Mouse (Mus musculus) cerebellum, adult 11 months (tissue): ENCODE results near the gene Msl3.
"Not testable (repeated sequence)": the region's sequence is repeated elsewhere in the genome, so short reads cannot be mapped to it uniquely, and the experiment has no call there.

Experiments
- DNase-seq: peaks from one replicate; pipeline ENCODE4 v3.0.0; 2022

Gene Msl3

DNA sequence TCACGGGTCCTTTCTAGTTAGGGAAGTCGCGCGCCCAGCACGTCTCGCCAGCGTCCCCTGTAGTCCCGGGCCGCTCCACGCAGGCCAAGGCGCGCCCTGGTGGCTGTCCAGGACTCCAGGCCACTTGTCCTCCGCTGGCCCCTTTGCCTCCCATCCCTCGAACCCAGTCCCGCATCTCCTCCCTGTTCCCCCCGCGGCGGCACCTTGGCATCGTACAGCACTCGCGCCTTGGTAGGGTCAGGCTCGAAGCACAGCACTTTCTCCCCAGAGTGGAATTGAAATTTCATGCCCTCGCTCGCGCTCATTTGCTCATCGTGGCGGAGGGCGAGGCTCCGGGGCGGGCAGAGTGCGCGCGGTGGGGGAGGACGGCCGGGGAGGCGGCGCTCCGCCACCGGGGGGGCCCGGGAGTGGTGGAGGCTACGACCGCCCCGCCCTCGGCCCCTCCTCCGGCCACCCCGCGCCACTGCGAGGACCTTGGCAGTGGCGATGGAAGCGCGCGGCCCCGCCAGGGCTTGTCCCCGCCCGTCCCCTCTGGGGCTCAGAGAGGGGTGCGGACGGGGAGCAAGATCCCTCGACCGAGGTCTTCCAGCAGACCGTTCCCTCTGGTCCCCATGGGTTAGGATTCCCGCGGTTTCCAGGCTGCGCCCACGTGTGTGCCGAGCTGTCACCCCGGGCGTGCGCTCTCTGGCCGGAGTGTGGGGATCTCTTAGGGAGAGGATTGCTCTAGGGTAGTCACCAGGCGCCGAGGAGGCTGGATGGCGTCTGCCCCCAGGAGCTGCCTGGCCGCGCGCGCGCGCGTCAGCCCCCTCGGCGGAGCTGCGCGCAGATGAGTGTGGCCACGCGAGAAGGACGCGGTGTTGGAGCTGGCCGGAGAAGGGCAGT, at the start of gene Msl3:
Gene Msl3, minus strand, starts transcription at position 374 of the 882 bp plus-strand sequence.
- DNase-seq = peak; percentile 83

GRCm38 (mm10) chrX:168717969-168718368, 44.3 kb upstream of the Msl3 start:
- DNase-seq = no peak

DNA sequence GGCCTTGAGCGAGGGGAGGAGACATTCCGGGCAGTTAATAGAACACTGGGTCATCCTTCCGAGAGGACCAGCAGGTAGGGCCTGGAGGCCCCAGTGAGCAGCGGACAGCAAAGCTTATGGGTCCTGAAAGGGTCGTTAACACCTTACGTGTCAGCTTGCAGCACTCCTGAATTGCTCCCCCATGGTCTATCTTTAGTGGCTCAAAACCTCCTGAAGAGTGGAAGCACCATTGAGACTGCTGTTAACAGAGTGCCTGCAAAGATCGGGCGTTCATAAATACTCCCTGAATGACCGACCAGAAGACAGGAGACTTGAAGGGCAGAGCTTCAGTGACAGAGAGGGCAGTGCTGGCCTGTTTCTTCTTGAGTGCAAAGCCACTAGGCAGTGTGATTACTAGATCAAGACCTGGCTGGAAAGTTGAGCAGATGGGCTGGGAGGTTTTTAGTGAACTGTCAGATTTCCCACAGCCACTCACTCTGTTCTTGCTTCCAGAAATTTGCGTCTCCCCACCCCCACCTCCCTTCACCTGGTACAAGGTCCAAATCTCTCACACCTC, 787 bp upstream of the Msl3 start:
- DNase-seq = no peak

DNA sequence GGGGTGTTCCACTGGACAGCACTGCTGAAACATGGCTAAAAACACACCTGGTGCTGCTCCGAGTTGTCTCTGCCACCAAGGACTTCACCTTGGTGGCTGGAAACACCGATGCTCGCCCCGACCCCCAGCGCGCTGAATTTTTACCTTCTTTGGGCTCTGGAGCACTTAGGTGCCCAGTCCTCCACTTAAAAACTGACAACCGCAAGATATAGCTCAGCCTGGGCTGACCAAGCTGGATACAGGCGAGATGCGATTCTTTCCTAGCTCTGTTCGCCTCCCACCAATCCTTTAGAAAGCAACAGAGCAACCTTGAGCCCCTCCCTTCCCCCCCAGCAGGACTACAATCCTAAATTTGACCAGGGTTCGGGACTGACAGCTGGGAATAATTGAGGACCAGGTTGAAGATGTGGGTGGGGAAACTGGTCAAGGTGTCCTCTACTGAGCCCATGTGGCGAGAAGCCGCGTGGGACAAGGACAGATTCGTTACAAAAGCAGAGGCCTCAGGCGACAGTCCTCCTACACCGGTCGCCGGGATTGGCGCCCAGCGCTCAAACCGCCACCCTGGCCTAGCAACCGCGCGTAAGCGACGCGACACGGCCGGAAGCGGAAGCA, 679 bp downstream of the Msl3 start:
- DNase-seq = peak; percentile 9

DNA sequence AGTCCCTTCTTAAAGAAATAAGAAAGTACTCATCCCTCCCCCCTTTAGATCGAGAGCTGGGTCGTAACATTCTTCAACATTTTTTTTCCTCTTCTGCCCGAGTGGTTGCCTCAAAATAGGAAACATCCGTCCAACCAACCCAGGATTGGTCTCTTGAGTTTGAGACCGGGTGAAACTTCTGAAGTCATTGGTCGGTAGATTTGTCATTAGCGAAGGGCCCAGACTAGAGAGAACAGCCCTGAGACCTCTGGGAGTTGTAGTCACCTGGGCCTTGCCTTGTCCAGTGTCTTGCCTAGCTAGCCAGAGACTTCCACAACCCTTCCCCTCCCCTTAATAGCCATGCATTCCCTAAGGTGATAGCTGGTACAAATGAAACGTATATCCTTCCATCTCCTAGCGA, 1.3 kb downstream of the Msl3 start:
- peak; percentile 40 for DNase-seq

DNA sequence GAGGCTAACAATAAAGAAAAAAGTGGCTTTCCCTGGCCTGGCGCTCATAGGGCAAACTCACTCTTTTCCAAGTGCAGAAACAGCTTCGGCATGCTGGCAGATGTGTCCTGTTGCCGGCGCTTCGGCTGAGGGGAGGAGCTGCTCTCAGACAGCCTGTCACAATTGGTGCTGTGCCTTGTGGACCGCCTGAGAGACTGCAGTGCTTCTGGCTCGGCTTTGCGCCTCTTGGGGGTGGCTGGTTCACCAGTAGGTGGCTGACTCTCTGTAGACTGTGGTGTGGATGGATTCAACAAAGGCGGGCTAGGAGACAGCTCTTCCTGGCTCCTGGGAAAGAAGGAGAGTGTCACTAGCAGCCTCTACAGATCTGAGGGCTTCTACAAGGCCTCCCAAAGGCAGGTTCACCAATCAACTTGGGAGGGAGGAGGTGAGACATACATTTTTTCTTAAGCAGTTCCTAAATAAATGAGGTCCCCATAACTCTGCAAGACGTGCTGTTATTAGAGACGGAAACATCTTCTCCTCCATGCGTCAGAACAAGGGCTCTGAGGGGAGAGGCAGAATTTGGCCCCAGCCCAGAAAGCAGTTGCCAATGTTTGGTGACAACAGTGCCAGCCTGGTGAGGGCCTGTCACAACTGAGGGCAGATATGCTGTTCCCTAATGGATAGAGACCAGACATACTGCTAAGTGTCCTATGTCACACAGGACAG, 9.6 kb downstream of the Msl3 start:
- DNase-seq = no peak

DNA sequence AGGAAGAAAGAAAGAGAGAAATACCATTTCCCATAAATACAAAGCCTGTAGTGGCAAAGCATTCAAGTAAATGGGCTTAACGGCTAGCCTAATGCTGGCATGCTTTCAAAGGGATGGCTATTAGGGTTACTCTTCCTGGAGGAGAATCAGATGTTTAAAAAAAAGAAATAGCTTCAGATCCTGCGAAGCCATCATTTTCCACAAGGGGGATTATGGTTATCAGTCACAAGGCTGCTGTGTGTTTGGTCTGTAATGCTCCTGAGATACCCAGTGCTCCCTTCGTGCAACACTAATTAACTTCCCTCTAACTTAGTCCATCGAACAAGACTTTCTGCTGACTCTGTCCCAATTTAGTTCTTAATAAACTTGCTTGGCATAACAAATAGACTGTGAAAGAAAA, 13.5 kb downstream of the Msl3 start:
- DNase-seq = no peak

DNA sequence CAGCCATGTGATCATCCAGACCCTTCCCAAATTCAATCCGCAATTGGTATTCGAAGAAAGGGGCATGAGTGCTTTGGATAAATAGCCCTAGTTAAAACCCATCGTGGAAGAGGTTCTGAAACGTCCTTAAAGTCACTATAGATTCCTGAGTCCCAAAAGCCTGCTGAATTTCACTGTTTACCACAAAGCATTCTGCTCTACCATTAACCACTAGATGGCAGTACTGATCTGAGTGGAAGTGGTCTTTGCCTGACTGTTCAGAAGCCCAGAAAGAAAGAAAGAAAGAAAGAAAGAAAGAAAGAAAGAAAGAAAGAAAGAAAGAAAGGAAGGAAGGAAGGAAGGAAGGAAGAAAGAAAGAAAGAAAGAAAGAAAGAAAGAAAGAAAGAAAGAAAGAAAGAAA, 13.9 kb downstream of the Msl3 start:
- DNase-seq = not testable (repeated sequence)

DNA sequence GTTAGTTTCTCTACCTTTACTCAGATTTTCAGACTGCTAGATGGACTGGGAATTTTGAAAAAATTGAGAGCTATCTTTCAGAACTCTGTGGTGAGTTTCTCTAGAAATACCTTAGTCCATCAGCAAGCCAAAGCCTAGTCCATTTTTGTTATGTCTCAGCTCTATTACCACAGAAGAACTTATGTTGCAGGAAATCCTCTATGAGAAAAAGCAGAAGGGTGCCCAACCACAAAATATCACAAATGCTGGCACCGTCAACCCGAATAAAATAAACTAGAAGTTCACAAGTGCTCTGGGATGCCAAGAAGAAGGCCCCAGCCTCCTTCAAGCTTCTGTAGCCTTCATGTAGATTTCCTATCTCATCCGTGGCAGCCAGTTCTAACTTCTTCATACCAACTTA, 14.4 kb downstream of the Msl3 start:
- no peak for DNase-seq

GRCm38 (mm10) chrX:168657795-168658194, 15.9 kb downstream of the Msl3 start:
- DNase-seq = no peak

DNA sequence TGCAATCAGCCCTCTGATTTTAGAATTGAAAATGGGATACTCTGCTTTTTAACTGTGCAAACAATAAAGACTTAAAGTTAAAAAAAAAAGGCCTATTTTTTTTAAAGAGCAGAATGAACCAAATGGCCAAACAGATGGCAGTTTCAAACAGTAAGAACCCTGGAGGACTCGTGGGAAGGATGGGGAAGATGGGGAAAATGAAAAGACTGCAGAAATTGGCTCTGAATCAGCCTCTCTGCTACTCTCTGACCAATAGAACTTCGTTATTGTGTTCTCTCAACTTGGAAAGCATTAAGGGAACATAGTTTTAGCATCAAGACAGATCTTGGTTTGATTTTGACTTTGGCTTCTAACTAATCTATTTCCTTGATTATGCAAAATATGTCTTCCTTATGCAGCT, 24.4 kb downstream of the Msl3 start:
- DNase-seq = no peak

DNA sequence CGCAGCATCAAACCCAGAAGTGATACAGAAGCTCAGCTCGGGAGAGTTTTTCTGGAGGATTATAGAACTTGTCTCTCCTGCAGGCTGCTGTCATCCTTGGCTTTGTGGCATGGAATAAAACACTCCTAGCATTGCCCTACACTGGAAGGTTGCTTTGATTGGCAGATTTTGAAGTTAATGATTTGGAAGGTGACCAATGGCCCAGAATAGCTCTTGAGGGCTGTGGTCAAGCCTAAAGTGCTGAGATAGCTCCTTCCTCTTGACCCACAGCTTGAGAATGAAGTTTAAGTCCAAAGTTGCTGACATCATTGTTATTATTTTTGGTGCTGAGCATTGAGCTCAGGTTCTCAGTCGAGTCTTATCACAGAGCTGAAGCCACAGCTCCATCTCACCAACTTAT, 26.0 kb downstream of the Msl3 start:
- DNase-seq = no peak

GRCm38 (mm10) chrX:168643451-168643850, 30.2 kb downstream of the Msl3 start:
- DNase-seq = no peak

DNA sequence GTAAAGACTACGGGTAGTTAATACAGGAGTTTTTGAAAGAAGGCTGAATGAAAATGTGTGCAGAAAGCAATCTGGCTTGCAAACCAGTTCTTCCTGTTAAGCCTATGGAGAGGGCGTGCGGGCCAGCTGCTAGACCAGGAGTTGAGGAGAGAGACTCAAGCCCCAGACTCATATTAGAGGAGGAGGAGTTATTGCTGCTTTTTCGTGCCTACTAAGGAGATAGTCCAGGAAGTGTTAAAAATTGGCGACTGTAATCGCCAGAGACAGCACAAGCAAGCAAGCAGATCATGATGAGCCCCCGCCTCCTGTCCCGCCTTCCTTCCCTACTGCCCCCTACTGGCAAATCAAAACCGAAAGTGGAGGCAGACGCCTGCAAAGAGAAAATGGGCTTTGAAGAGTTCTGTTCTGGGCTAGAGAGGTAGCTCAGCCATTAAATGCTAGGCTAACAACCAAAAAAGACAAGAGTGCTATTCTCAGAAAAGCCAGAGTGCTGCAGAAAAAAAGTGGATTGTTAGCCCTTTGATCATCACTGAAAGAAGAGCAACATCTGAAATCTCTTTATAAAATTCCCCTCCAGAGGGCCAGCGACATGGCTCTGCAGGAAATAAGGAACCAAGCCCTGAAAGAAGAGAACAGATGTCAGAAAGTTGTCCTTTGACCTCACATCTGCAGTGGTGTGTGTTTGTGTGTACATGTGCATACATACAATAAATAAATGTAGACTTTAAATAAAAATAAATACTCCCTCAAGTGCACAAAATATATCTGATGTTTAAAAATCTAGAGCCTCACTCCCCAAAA, 33.9 kb downstream of the Msl3 start:
- DNase-seq = peak; percentile 39
